Mouse (Mus musculus) left cerebral cortex, postnatal 10 days (tissue): ENCODE results near the gene Fgfbp3. TPM values are rescaled to one million over a fixed set of nuclear protein-coding genes. Genes with fewer than 3 reads are reported as not detected.

ENCODE experiments used
- total RNA-seq, 2 experiments: library from RNA; stranded (reverse); gene quantifications; 2 replicates each; pipeline ENCODE4 v1.2.3; 2021

Fgfbp3 gene
- total RNA-seq, 2 experiments from 2014 or later = 10.2 to 10.6 TPM

Other genes starting within 250 kb of the Fgfbp3 start
- gene Ppp1r3c, start 183.0 kb downstream of the Fgfbp3 start, total RNA-seq = 10 to 100 TPM; 24.2 to 29.0 TPM
- gene Tnks2, start 85.4 kb downstream of the Fgfbp3 start, total RNA-seq = 100 to 1,000 TPM; 152 to 157 TPM
- 10 to 100 TPM; 21.6 to 25.0 TPM for gene Btaf1, start 6.5 kb upstream of the Fgfbp3 start, total RNA-seq